Comparison of ENCODE assay signal across 24 mouse cellular contexts in genomic region chr5:105813036-105813435, GRCm38 (mm10).
DNase-seq lines count a peak whose midpoint lies in the region; ATAC-seq lines count a peak whose summit lies in the region.
"Had no signal": no experiment of that assay in that cellular context is flagged by ENCODE, and none has a peak within 500 bp of the region (broad histone marks: within the 10 kb centered on the region; RNA-seq: fewer than 3 reads in every experiment).

No protein-coding gene starts in this region.

- peaks cover 58% of the 10 kb centered on the region for H3K36me3 ChIP-seq in kidney, embryonic 15.5 days
- peaks cover 26% of the 10 kb centered on the region for H3K36me3 ChIP-seq in kidney, embryonic 14.5 days (ENCODE audit: control insufficient read depth, insufficient read depth, low read length)
- H3K36me3 ChIP-seq: G1E had no signal

- 98% methylated on average over 14 of the region's 14 CpGs for WGBS in kidney, embryonic 15.5 days
- WGBS in kidney, embryonic 14.5 days = 96% methylated on average over 14 of the region's 14 CpGs

- H3K4me2 ChIP-seq in kidney, embryonic 15.5 days = no peak overlapping the region
- H3K4me2 ChIP-seq in kidney, embryonic 14.5 days (replicated peaks; ENCODE audit: low read depth, low read length) = no peak overlapping the region
- H3K4me2 ChIP-seq: embryonic facial prominence, embryonic 12.5 days; forebrain, embryonic 13.5 days; forebrain, embryonic 15.5 days had no signal

- H3K9me3 ChIP-seq in kidney, embryonic 15.5 days (replicated peaks) = peaks cover 14% of the 10 kb centered on the region
- H3K9me3 ChIP-seq in kidney, embryonic 14.5 days (ENCODE audit: control insufficient read depth, low read length) = peaks cover 18% of the 10 kb centered on the region; the same call in 1 of the 2 replicates
- H3K9me3 ChIP-seq: embryonic facial prominence, embryonic 12.5 days had no signal

- H3K27me3 ChIP-seq in kidney, embryonic 15.5 days = no peaks in the 10 kb centered on the region
- H3K27me3 ChIP-seq in kidney, embryonic 14.5 days (ENCODE audit: control insufficient read depth, insufficient read depth, low read length) = no peaks in the 10 kb centered on the region
- H3K27me3 ChIP-seq: CH12.LX; embryonic facial prominence, embryonic 12.5 days; forebrain, embryonic 13.5 days; forebrain, embryonic 15.5 days; Patski had no signal

- H3K4me3 ChIP-seq in kidney, embryonic 15.5 days (replicated peaks) = no peak overlapping the region
- no peak overlapping the region for H3K4me3 ChIP-seq in kidney, embryonic 14.5 days (ENCODE audit: low read length)
- H3K4me3 ChIP-seq: embryonic facial prominence, embryonic 10.5 days; embryonic facial prominence, embryonic 12.5 days; forebrain, embryonic 13.5 days; forebrain, embryonic 15.5 days had no signal

- H3K9ac ChIP-seq in kidney, embryonic 15.5 days = no peak overlapping the region
- H3K9ac ChIP-seq in kidney, embryonic 14.5 days (ENCODE audit: low read depth, low read length) = no peak overlapping the region
- H3K9ac ChIP-seq: embryonic facial prominence, embryonic 12.5 days; forebrain, embryonic 13.5 days; forebrain, embryonic 15.5 days had no signal

- ATAC-seq in kidney, embryonic 15.5 days (replicated peaks; ENCODE audit: low FRiP score) = no peak
- no peak for ATAC-seq in kidney, embryonic 14.5 days (ENCODE audit: low FRiP score, low TSS enrichment)
- ATAC-seq: activated CD4-positive, CD25-positive, alpha-beta regulatory T cell, adult 4 months; CD4-positive, CD25-positive, alpha-beta regulatory T cell, adult 4 months; forebrain, embryonic 13.5 days; forebrain, embryonic 15.5 days; Patski had no signal

- peaks cover 25% of the 10 kb centered on the region for H3K4me1 ChIP-seq in kidney, embryonic 15.5 days
- H3K4me1 ChIP-seq in kidney, embryonic 14.5 days (ENCODE audit: control insufficient read depth, insufficient read depth, low read length) = peaks cover 7% of the 10 kb centered on the region; the same call in 1 of the 2 replicates
- H3K4me1 ChIP-seq: embryonic facial prominence, embryonic 12.5 days had no signal

- peak; percentile 71 for DNase-seq in kidney, adult 11 months
- DNase-seq in kidney, adult 8-10 months = peak; percentile 60 to 73
- no peak for DNase-seq in kidney, adult 18-20 months
- peak; percentile 57 to 67 for DNase-seq in kidney, postnatal 36 days
- DNase-seq: adrenal gland, adult 8-10 months; adrenal gland, postnatal 14 days; adrenal gland, postnatal 36 days; B cell, adult 2 months; cerebellum, adult 11-12 months; cerebellum, adult 2 months; cerebellum, adult 9-10 months; cerebellum, postnatal 10 days; cerebellum, postnatal 25 days had no signal

- no peak overlapping the region for H3K27ac ChIP-seq in kidney, embryonic 15.5 days
- no peak overlapping the region for H3K27ac ChIP-seq in kidney, embryonic 14.5 days (ENCODE audit: low read depth, low read length)
- H3K27ac ChIP-seq: embryonic facial prominence, embryonic 10.5 days; embryonic facial prominence, embryonic 12.5 days; forebrain, embryonic 13.5 days; forebrain, embryonic 15.5 days had no signal
